Mouse (Mus musculus) kidney, adult 2 months (tissue): ENCODE results near the gene Vmn1r87. TPM values are rescaled to one million over a fixed set of nuclear protein-coding genes. Genes with fewer than 3 reads are reported as not detected.
"Not testable (repeated sequence)": the region's sequence is repeated elsewhere in the genome, so short reads cannot be mapped to it uniquely, and the experiment has no call there.

ENCODE experiments used
- DNase-seq: peaks from one replicate; pipeline ENCODE4 v3.0.0; 2021
- H3K27ac ChIP-seq: fragments of 200-500 bp; 2 replicates; pipeline ENCODE4 v1.5.1; 2012; ENCODE audit warnings: low read depth, low read length, control low read depth, inconsistent platforms; ENCODE audit not compliant: insufficient read depth
- H3K27me3 ChIP-seq: fragments of 200-500 bp; replicated peaks from 2 replicates; pipeline ENCODE4 v1.6.1; 2012; ENCODE audit warnings: mild to moderate bottlenecking, moderate library complexity, low read length, inconsistent platforms; ENCODE audit not compliant: control insufficient read depth, insufficient read depth
- H3K36me3 ChIP-seq: fragments of 200-500 bp; 2 replicates; pipeline ENCODE4 v1.6.1; 2012; ENCODE audit warnings: mild to moderate bottlenecking, moderate library complexity, low read length, inconsistent platforms; ENCODE audit not compliant: control insufficient read depth, insufficient read depth
- H3K4me1 ChIP-seq: fragments of 200-500 bp; 2 replicates; pipeline ENCODE4 v1.6.1; 2011; ENCODE audit warnings: low read length; ENCODE audit not compliant: control insufficient read depth, insufficient read depth
- H3K4me3 ChIP-seq: fragments of 200-500 bp; 2 replicates; pipeline ENCODE4 v1.5.1; 2011; ENCODE audit warnings: mild to moderate bottlenecking, low read depth, low read length, control low read depth; ENCODE audit not compliant: insufficient read depth
- CTCF ChIP-seq: fragments of 200-500 bp; conservative IDR thresholded peaks from 2 replicates; pipeline ENCODE4 v1.5.1; 2011; ENCODE audit warnings: low read depth, mild to moderate bottlenecking, control low read depth, low read length, moderate library complexity, mixed read lengths; ENCODE audit not compliant: insufficient read depth, insufficient read length
- POLR2A ChIP-seq: fragments of 200-500 bp; IDR thresholded peaks from one replicate; pipeline ENCODE4 v1.6.1; 2011; ENCODE audit warnings: low read depth, low read length, control low read depth
- WGBS: fragments of 180-500 bp; shearing (Covaris S2); methylation state at CpG from one replicate; pipeline ENCODE4 v1.1.7; 2018; 5-methylcytosine and 5-hydroxymethylcytosine counted together
- polyA plus RNA-seq: library from polyadenylated mRNA; depleted of rRNA; stranded (reverse); fragments of >200 nt; gene quantifications from 2 replicates; pipeline ENCODE4 v1.2.3, GENCODE M21; 2012; rRNA removed

Gene Vmn1r87
- polyA plus RNA-seq: not detected in 2 replicates

GRCm38 (mm10) chr7:13140057-13140456 lies at the start of gene Vmn1r87:
Gene Vmn1r87 (minus strand): TSS chr7:13140157.
- TF ChIP-seq POLR2A: no peak
- no peak for TF ChIP-seq CTCF
- no peak for DNase-seq
- WGBS: 68% methylated on average over 1 of the region's 1 CpGs

GRCm38 (mm10) chr7:13159268-13159667 lies 19.3 kb upstream of the Vmn1r87 start, which contains the start of gene Vmn1r88:
Gene Vmn1r88 (plus strand): TSS chr7:13159568.
- Histone ChIP-seq H3K36me3 (no peaks in the 10 kb centered on the region), H3K4me1 (no peaks in the 10 kb centered on the region), H3K27ac (no peak within 1 kb of the TSS), H3K27me3 (no peaks in the 10 kb centered on the region), H3K4me3 (no peak within 1 kb of the TSS)
- DNase-seq: no peak
- no peak for TF ChIP-seq CTCF
- no peak for TF ChIP-seq POLR2A

More at GRCm38 (mm10) chr7:13140057-13140456, at the start of gene Vmn1r87:
- Histone ChIP-seq H3K4me1 (no peaks in the 10 kb centered on the region), H3K36me3 (no peaks in the 10 kb centered on the region), H3K27ac (no peak within 1 kb of the TSS), H3K4me3 (no peak within 1 kb of the TSS), H3K27me3 (no peaks in the 10 kb centered on the region)

- no peak overlapping the region for H3K27ac ChIP-seq
- no peaks in the 10 kb centered on the region for H3K36me3 ChIP-seq
- no peaks in the 10 kb centered on the region for H3K4me1 ChIP-seq
- H3K4me3 ChIP-seq: no peak overlapping the region
- TF ChIP-seq CTCF: no peak
- no peak for TF ChIP-seq POLR2A
- no peaks in the 10 kb centered on the region for H3K27me3 ChIP-seq
- DNase-seq: no peak
Measured at GRCm38 (mm10) chr7:13137340-13137739, 2.6 kb downstream of the Vmn1r87 start.

GRCm38 (mm10) chr7:13131856-13132255 lies 8.1 kb downstream of the Vmn1r87 start:
- Histone ChIP-seq H3K4me1 (no peaks in the 10 kb centered on the region), H3K36me3 (no peaks in the 10 kb centered on the region), H3K4me3 (no peak overlapping the region), H3K27me3 (no peaks in the 10 kb centered on the region), H3K27ac (no peak overlapping the region)
- no peak for DNase-seq
- WGBS: 91% methylated on average over 2 of the region's 2 CpGs
- no peak for TF ChIP-seq POLR2A
- no peak for TF ChIP-seq CTCF

GRCm38 (mm10) chr7:13123554-13124153 lies 16.3 kb downstream of the Vmn1r87 start:
- not testable (repeated sequence) for H3K4me3 ChIP-seq, H3K27ac ChIP-seq, DNase-seq, H3K4me1 ChIP-seq, H3K36me3 ChIP-seq, H3K27me3 ChIP-seq
- under 1% methylated on average over 25 of the region's 34 CpGs for WGBS

GRCm38 (mm10) chr7:13119817-13120216 lies 20.1 kb downstream of the Vmn1r87 start, which contains the start of gene Vmn1r86:
Gene Vmn1r86 (minus strand): TSS chr7:13119917.
- Histone ChIP-seq H3K27ac (no peak within 1 kb of the TSS), H3K27me3 (no peaks in the 10 kb centered on the region), H3K4me1 (no peaks in the 10 kb centered on the region), H3K36me3 (no peaks in the 10 kb centered on the region), H3K4me3 (no peak within 1 kb of the TSS)
- DNase-seq: no peak
- no peak for TF ChIP-seq CTCF
- TF ChIP-seq POLR2A: no peak

GRCm38 (mm10) chr7:13095073-13095472 lies 44.9 kb downstream of the Vmn1r87 start, which contains the start of gene Vmn1r85:
Gene Vmn1r85 (minus strand): TSS chr7:13095173.
- WGBS: 53% methylated on average over 3 of the region's 3 CpGs
- H3K27me3 ChIP-seq: no peaks in the 10 kb centered on the region
- no peaks in the 10 kb centered on the region for H3K4me1 ChIP-seq
- H3K27ac ChIP-seq: no peak within 1 kb of the TSS
- TF ChIP-seq POLR2A (no peak), CTCF (no peak)
- H3K4me3 ChIP-seq: no peak within 1 kb of the TSS
- no peaks in the 10 kb centered on the region for H3K36me3 ChIP-seq
- DNase-seq: no peak

Other genes with a start within 250 kb of the Vmn1r87 start
- gene Zscan22, start 242.3 kb downstream of the Vmn1r87 start, polyA plus RNA-seq: 11.6 and 12.5 TPM in 2 replicates
- 1,384 and 1,441 TPM in 2 replicates for gene Rps5, start 217.9 kb downstream of the Vmn1r87 start, polyA plus RNA-seq
- 0.08 and 0.11 TPM in 2 replicates for gene Rnf225, start 212.7 kb downstream of the Vmn1r87 start, polyA plus RNA-seq
- 4.8 and 5.9 TPM in 2 replicates for gene Zfp324, start 174.3 kb downstream of the Vmn1r87 start, polyA plus RNA-seq
- gene Zfp446, start 162.3 kb downstream of the Vmn1r87 start, polyA plus RNA-seq: 5.4 and 6.2 TPM in 2 replicates
- 0.56 and 0.69 TPM in 2 replicates for gene Slc27a5, start 142.0 kb downstream of the Vmn1r87 start, polyA plus RNA-seq
- gene Trim28, start 141.0 kb downstream of the Vmn1r87 start, polyA plus RNA-seq: 186 and 191 TPM in 2 replicates
- gene Zbtb45, start 130.1 kb downstream of the Vmn1r87 start, polyA plus RNA-seq: 14.1 and 15.0 TPM in 2 replicates
- 103 and 134 TPM in 2 replicates for gene Chmp2a, start 105.3 kb downstream of the Vmn1r87 start, polyA plus RNA-seq
- 231 and 249 TPM in 2 replicates for gene Ube2m, start 101.9 kb downstream of the Vmn1r87 start, polyA plus RNA-seq
- gene Mzf1, start 85.4 kb downstream of the Vmn1r87 start, polyA plus RNA-seq: 1.3 and 1.8 TPM in 2 replicates
- not detected in 2 replicates for gene Vmn1r85, start 45.0 kb downstream of the Vmn1r87 start, polyA plus RNA-seq
- not detected in 2 replicates for gene Vmn1r86, start 20.2 kb downstream of the Vmn1r87 start, polyA plus RNA-seq
- not detected in 2 replicates for gene Vmn1r88, start 19.4 kb upstream of the Vmn1r87 start, polyA plus RNA-seq
- not detected in 2 replicates for gene Vmn1r89, start 72.9 kb upstream of the Vmn1r87 start, polyA plus RNA-seq
- 3.4 TPM in 2 replicates for gene Lig1, start 137.1 kb upstream of the Vmn1r87 start, polyA plus RNA-seq
- 3.2 and 4.0 TPM in 2 replicates for gene Zswim9, start 138.6 kb upstream of the Vmn1r87 start, polyA plus RNA-seq
- gene Pla2g4c, start 184.5 kb upstream of the Vmn1r87 start, polyA plus RNA-seq: 0.03 and 0.05 TPM in 2 replicates